Mouse (Mus musculus) E14TG2a.4 (cell line): ENCODE measurements around the gene Timp4.

Source experiments
- CTCF ChIP-seq: conservative IDR thresholded peaks from 2 replicates; pipeline ENCODE4 v1.5.1; 2014; ENCODE audit warnings: low read length
- NANOG ChIP-seq: IDR thresholded peaks from 2 replicates; pipeline ENCODE4 v1.6.1; 2014; ENCODE audit warnings: borderline replicate concordance, low read length, mixed read lengths
- POU5F1 ChIP-seq: IDR thresholded peaks from 2 replicates; pipeline ENCODE4 v1.6.1; 2014; ENCODE audit warnings: low read length, borderline replicate concordance

GRCm38 (mm10) chr6:115232562-115232961 is 19.4 kb downstream of the Timp4 start:
- TF ChIP-seq CTCF (no peak), POU5F1 (no peak), NANOG (no peak)
